Mouse (Mus musculus): ENCODE results near the gene Mdn1.

Gene Mdn1

GRCm38 (mm10) chr4:32787110-32787509 is 130.2 kb downstream of the Mdn1 start:
- DNase-seq (ENCODE audit: low spot score in 2 of 2), result no peak

DNA sequence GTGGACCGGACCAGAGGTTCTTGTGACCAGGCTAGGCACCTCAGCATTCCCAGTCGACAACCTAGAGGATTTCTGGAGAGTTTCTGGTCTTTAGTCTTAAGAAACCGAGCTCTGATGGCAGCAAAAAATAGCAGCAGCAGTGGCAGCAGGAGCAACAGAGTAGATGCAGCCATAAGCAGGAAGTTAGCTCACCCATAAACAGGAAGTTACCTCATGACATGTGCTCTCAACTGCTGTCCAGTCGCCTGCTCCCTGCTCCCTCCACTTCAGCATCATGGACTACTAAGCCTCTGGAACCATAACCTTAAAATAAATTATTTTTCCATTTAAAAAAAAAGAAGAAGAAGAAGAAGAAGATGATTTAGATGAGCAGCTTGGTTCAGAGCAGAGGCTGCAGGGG is 132.1 kb downstream of the Mdn1 start:
- no peak for DNase-seq (ENCODE audit: low spot score in 2 of 2)

- no peak for DNase-seq (ENCODE audit: low spot score in 2 of 2)
These were observed 142.1 kb downstream of the Mdn1 start for GRCm38 (mm10) chr4:32798976-32799375.

DNA sequence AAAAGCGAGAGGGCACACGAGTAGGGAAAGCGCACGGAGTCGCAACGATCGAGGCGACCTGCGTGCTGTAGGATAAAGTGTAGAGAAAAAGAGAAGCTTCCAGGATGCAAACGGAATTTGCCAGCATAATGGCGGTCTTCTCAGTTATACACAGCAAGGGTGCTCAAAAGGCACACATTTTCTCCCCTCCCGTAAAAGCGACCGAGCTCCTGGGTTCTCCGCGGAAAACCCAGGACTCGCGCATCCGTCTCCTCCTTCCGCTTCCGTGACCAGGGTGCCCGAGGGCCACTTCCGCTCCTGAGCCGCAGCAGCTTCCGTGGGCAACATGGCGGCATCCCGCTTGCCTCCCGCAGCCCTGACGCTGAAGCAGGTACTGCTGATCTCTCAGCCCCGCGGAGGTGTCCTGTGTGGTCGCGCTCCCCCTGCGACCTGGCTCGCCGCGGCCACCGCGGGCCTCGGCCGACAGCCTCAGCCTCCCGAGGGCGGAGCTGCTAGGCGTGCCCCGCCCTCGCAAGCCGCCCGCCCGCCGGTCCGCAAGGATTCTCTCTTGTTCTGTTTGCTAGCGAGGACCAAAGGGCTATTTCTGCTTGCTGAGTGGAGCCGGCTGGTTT is 143.2 kb downstream of the Mdn1 start, which contains the start of gene Lyrm2:
TSS of gene Lyrm2 (plus strand) at position 288 of the 611 bp plus-strand sequence.
- peak; percentile 54 to 76 for DNase-seq (ENCODE audit: low spot score in 2 of 2)

GRCm38 (mm10) chr4:32800577-32801170 is 143.8 kb downstream of the Mdn1 start:
- no peak for DNase-seq (ENCODE audit: low spot score in 2 of 2)

DNA sequence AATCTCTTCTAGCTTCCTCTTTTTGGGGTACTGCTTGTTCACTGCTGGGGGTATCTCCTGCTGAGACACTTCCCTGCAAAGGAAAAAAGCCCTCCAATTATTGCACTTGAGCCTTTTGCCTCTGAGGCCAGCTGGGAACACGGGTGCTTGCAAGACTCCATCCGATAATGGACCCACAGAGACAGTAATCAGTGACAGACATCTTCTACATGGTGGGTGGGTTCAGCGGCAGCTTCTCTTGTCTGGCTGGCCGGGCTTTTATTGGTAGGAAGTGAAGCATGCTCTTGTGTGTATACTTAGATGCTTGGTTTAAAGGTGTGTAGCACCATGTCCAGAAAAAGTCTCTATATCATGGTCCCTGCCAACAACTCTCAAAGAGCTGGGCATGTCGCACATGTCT is 160.6 kb downstream of the Mdn1 start:
- no peak for DNase-seq (ENCODE audit: low spot score in 2 of 2)

DNA sequence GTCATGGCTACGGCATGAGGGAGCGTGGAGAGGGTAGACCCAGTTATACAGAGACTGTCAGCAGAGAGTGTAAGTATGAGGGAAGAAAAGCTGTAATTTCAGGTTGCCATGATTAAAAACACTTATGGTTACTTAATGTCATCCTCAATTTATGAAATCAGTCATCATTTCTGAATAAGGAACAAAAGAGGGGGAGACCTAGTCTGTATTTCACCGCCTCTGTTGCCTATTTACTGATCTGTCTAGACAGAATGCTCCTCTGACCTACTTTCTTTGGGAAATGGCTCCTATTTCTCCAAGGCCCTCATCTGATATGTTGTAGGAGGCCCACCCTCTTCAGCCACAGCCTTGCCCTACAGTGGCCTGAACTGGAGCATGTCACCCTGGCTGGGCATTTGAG is 163.8 kb downstream of the Mdn1 start:
- DNase-seq (ENCODE audit: low spot score in 2 of 2), result no peak

DNA sequence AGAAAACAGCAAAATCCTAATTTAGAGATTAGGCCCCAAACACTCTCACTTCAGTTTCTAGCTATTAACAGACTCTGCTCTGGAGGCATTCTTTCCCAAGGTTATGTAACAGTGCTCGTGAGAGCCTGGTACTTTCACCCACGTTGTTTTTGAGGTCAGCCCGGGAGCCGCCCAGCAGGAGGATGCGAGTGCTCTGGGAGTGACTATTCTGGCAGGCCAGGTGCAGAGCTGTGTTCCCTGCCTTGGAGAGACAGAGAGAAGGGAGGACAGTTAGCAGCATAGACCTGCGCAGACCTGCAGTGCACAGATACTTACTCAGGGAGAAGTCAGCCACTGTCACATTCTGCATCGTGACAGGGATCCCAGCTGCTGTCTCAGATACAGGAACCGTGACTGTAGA is 167.3 kb downstream of the Mdn1 start:
- no peak for DNase-seq (ENCODE audit: low spot score in 2 of 2)

Data from frontal cortex, postnatal 10 days (tissue).